Mouse (Mus musculus) liver, embryonic 15.5 days (tissue): Measurements from ENCODE around the gene Klhdc1. TPM values are rescaled to one million over a fixed set of nuclear protein-coding genes. Genes with fewer than 3 reads are reported as not detected.

Source experiments
- ATAC-seq: fragments of 200-750 bp; cut with Nextera tagmentation; 2 replicates; pipeline ENCODE4 v1.8.0; 2017; ENCODE audit warnings: moderate number of reproducible peaks, mild to moderate bottlenecking, moderate library complexity; ENCODE audit not compliant: insufficient read depth
- H3K27ac ChIP-seq: fragments of 300-500 bp; sonication (generic); replicated peaks from 2 replicates; pipeline ENCODE4 v1.5.1; 2015; ENCODE audit warnings: mild to moderate bottlenecking, inconsistent platforms
- H3K27me3 ChIP-seq: fragments of 300-500 bp; sonication (generic); 2 replicates; pipeline ENCODE4 v1.6.1; 2015; ENCODE audit warnings: mild to moderate bottlenecking, inconsistent platforms
- H3K36me3 ChIP-seq: fragments of 300-500 bp; sonication (generic); replicated peaks from 2 replicates; pipeline ENCODE4 v1.6.1; 2015; ENCODE audit warnings: moderate library complexity, mild to moderate bottlenecking, inconsistent platforms
- H3K4me1 ChIP-seq: fragments of 300-500 bp; sonication (generic); replicated peaks from 2 replicates; pipeline ENCODE4 v1.6.1; 2015; ENCODE audit warnings: inconsistent platforms
- H3K4me2 ChIP-seq: fragments of 300-500 bp; sonication (generic); 2 replicates; pipeline ENCODE4 v1.6.1; 2015; ENCODE audit warnings: moderate library complexity, mild to moderate bottlenecking, inconsistent platforms
- H3K4me3 ChIP-seq: fragments of 300-500 bp; sonication (generic); replicated peaks from 2 replicates; pipeline ENCODE4 v1.5.1; 2015; ENCODE audit warnings: mild to moderate bottlenecking, inconsistent platforms
- H3K9ac ChIP-seq: fragments of 300-500 bp; sonication (generic); 2 replicates; pipeline ENCODE4 v1.6.1; 2015; ENCODE audit warnings: moderate library complexity, mild to moderate bottlenecking, inconsistent platforms
- H3K9me3 ChIP-seq: fragments of 300-500 bp; sonication (generic); replicated peaks from 2 replicates; pipeline ENCODE4 v1.6.1; 2016; ENCODE audit warnings: inconsistent platforms
- WGBS: fragments of 180-500 bp; shearing (Covaris S2); methylation state at CpG from one replicate; pipeline ENCODE4 v1.1.7; 2015; ENCODE audit warnings: mixed read lengths; ENCODE audit not compliant: insufficient replicate concordance; 5-methylcytosine and 5-hydroxymethylcytosine counted together
- polyA plus RNA-seq: library from polyadenylated mRNA; unstranded; fragments of >200 nt; fragmentation: Nextera tagmentation; extraction: Ambion mirVana; gene quantifications from 2 replicates; pipeline ENCODE4 v1.2.1, GENCODE M21; 2015

The Klhdc1 gene
- polyA plus RNA-seq, 1 experiment from 2014 or later = 2.1 TPM

GRCm38 (mm10) chr12:69332147-69332546 is 91.2 kb downstream of the Klhdc1 start:
- Histone ChIP-seq H3K36me3 (peaks cover 76% of the 10 kb centered on the region), H3K4me2 (no peak overlapping the region), H3K4me3 (no peak overlapping the region), H3K27ac (no peak overlapping the region), H3K9ac (no peak overlapping the region), H3K4me1 (no peaks in the 10 kb centered on the region), H3K9me3 (no peaks in the 10 kb centered on the region), H3K27me3 (no peaks in the 10 kb centered on the region)
- no peak for ATAC-seq
- WGBS = 35% methylated on average over 1 of the region's 1 CpGs

GRCm38 (mm10) chr12:69333547-69333946 is 92.6 kb downstream of the Klhdc1 start:
- Histone ChIP-seq H3K4me2 (no peak overlapping the region), H3K9me3 (no peaks in the 10 kb centered on the region), H3K4me1 (no peaks in the 10 kb centered on the region), H3K9ac (no peak overlapping the region), H3K27ac (no peak overlapping the region), H3K4me3 (no peak overlapping the region), H3K36me3 (peaks cover 76% of the 10 kb centered on the region), H3K27me3 (no peaks in the 10 kb centered on the region)
- no peak for ATAC-seq
- 79% methylated on average over 2 of the region's 2 CpGs for WGBS

Other genes with a start within 250 kb of the Klhdc1 start
- gene Rps29, start 82.0 kb upstream of the Klhdc1 start, polyA plus RNA-seq = 821 and 1,046 TPM in 2 replicates
- gene Lrr1, start 72.4 kb upstream of the Klhdc1 start, polyA plus RNA-seq = 16.6 and 17.6 TPM in 2 replicates
- 349 and 436 TPM in 2 replicates for gene Rpl36al, start 57.1 kb upstream of the Klhdc1 start, polyA plus RNA-seq
- 25.8 and 26.7 TPM in 2 replicates for gene Mgat2, start 57.0 kb upstream of the Klhdc1 start, polyA plus RNA-seq
- 17.9 and 18.8 TPM in 2 replicates for gene Gm49383, start 44.1 kb upstream of the Klhdc1 start, polyA plus RNA-seq
- gene Dnaaf2, start 42.7 kb upstream of the Klhdc1 start, polyA plus RNA-seq = 5.0 and 5.3 TPM in 2 replicates
- 16.7 and 17.5 TPM in 2 replicates for gene Gm49384, start 36.9 kb upstream of the Klhdc1 start, polyA plus RNA-seq
- gene Pole2, start 13.0 kb upstream of the Klhdc1 start, polyA plus RNA-seq = 20.3 and 21.4 TPM in 2 replicates
- gene Klhdc2, start 55.5 kb downstream of the Klhdc1 start, polyA plus RNA-seq = 82.8 and 83.0 TPM in 2 replicates
- 33.1 and 35.3 TPM in 2 replicates for gene Nemf, start 116.0 kb downstream of the Klhdc1 start, polyA plus RNA-seq
- gene Arf6, start 131.0 kb downstream of the Klhdc1 start, polyA plus RNA-seq = 33.0 and 33.3 TPM in 2 replicates
- gene Gm9887, start 131.3 kb downstream of the Klhdc1 start, polyA plus RNA-seq = 0.56 and 1.2 TPM in 2 replicates